ENCODE assay signal across 9 mouse cellular contexts in genomic region chr7:141265411-141265738, GRCm38 (mm10). TPM values are rescaled to one million over a fixed set of nuclear protein-coding genes. Genes with fewer than 3 reads are reported as not detected.
DNase-seq lines count a peak whose midpoint lies in the region; ATAC-seq and TF ChIP-seq lines count a peak whose summit lies in the region.
"Had no signal": no experiment of that assay in that cellular context is flagged by ENCODE, and none has a peak within 500 bp of the region (broad histone marks: within the 10 kb centered on the region; RNA-seq: fewer than 3 reads in every experiment).

No protein-coding gene starts in this region.

- ATAC-seq in forebrain, embryonic 12.5 days (ENCODE audit: low FRiP score), result peak; percentile 13; the same call in 1 of the 2 replicates
- no peak for ATAC-seq in forebrain, embryonic 15.5 days (replicated peaks)
- ATAC-seq in midbrain, embryonic 11.5 days (ENCODE audit: low FRiP score), result peak; percentile 22; the same call in 1 of the 2 replicates
- peak; percentile 12; the same call in 1 of the 2 replicates for ATAC-seq in intestine, postnatal 0 days
- ATAC-seq in stomach, embryonic 14.5 days (ENCODE audit: insufficient number of reproducible peaks, insufficient read depth, low FRiP score, low read depth), result no peak

- intact Hi-C loops in gastrocnemius, postnatal 36 days (cut with DNase I), result loop anchor here (1.0 kb wide), 1 partner anchor 99 kb away; no protein-coding TSS in a partner anchor

- peaks cover 15% of the 10 kb centered on the region for H3K4me1 ChIP-seq in forebrain, embryonic 12.5 days
- H3K4me1 ChIP-seq in forebrain, embryonic 15.5 days, result peaks cover 5% of the 10 kb centered on the region
- H3K4me1 ChIP-seq in midbrain, embryonic 11.5 days (ENCODE audit: control insufficient read depth, insufficient read depth, low read length), result peaks cover 5% of the 10 kb centered on the region
- H3K4me1 ChIP-seq in midbrain, embryonic 10.5 days, result peaks cover 19% of the 10 kb centered on the region
- peaks cover 3% of the 10 kb centered on the region; the same call in 1 of the 2 replicates for H3K4me1 ChIP-seq in intestine, postnatal 0 days (replicated peaks; ENCODE audit: control insufficient read depth, insufficient read depth, low read length)
- H3K4me1 ChIP-seq in stomach, embryonic 14.5 days (ENCODE audit: control insufficient read depth, insufficient read depth, low read length), result 0 out of 2 replicates have a peak, but pooled peaks cover 2% of the 10 kb centered on the region

- no peak overlapping the region for H3K27ac ChIP-seq in forebrain, embryonic 12.5 days
- no peak overlapping the region for H3K27ac ChIP-seq in forebrain, embryonic 15.5 days (replicated peaks)
- H3K27ac ChIP-seq in midbrain, embryonic 11.5 days (ENCODE audit: low read depth, low read length), result no peak overlapping the region
- H3K27ac ChIP-seq in midbrain, embryonic 10.5 days (replicated peaks), result no peak overlapping the region
- H3K27ac ChIP-seq in intestine, postnatal 0 days (ENCODE audit: low read depth, low read length), result peak overlapping the region; percentile 68
- no peak overlapping the region for H3K27ac ChIP-seq in stomach, embryonic 14.5 days (ENCODE audit: low read length)

- DNase-seq in midbrain, embryonic 11.5 days (ENCODE audit: low spot score, missing footprints), result no peak
- no peak for DNase-seq in midbrain, embryonic 10.5 days (ENCODE audit: low spot score)
- no peak for DNase-seq in frontal cortex, postnatal 14 days (ENCODE audit: low spot score in 2 of 2)
- no peak for DNase-seq in gastrocnemius, postnatal 36 days

- H3K27me3 ChIP-seq in forebrain, embryonic 12.5 days, result peaks cover 11% of the 10 kb centered on the region; the same call in 1 of the 2 replicates
- H3K27me3 ChIP-seq in forebrain, embryonic 15.5 days, result no peaks in the 10 kb centered on the region
- H3K27me3 ChIP-seq in midbrain, embryonic 11.5 days (ENCODE audit: control insufficient read depth, insufficient read depth, low read length), result no peaks in the 10 kb centered on the region
- no peaks in the 10 kb centered on the region for H3K27me3 ChIP-seq in midbrain, embryonic 10.5 days (ENCODE audit: low read depth, poor library complexity, severe bottlenecking)
- H3K27me3 ChIP-seq in intestine, postnatal 0 days (replicated peaks; ENCODE audit: control insufficient read depth, insufficient read depth, low read length), result no peaks in the 10 kb centered on the region
- no peaks in the 10 kb centered on the region for H3K27me3 ChIP-seq in stomach, embryonic 14.5 days (ENCODE audit: control insufficient read depth, insufficient read depth, low read length)

- no peak overlapping the region for H3K9ac ChIP-seq in forebrain, embryonic 12.5 days
- H3K9ac ChIP-seq in forebrain, embryonic 15.5 days (replicated peaks), result no peak overlapping the region
- no peak overlapping the region for H3K9ac ChIP-seq in midbrain, embryonic 11.5 days (ENCODE audit: low read length)
- H3K9ac ChIP-seq in intestine, postnatal 0 days (ENCODE audit: low read depth, low read length), result peak overlapping the region; percentile 26; the same call in 1 of the 2 replicates
- H3K9ac ChIP-seq in stomach, embryonic 14.5 days (replicated peaks; ENCODE audit: low read depth, low read length), result no peak overlapping the region

- peaks cover 42% of the 10 kb centered on the region for H3K36me3 ChIP-seq in forebrain, embryonic 12.5 days (replicated peaks)
- H3K36me3 ChIP-seq in forebrain, embryonic 15.5 days, result peaks cover 38% of the 10 kb centered on the region
- H3K36me3 ChIP-seq in midbrain, embryonic 11.5 days (ENCODE audit: control insufficient read depth, insufficient read depth, low read length), result peaks cover 25% of the 10 kb centered on the region
- peaks cover 44% of the 10 kb centered on the region for H3K36me3 ChIP-seq in midbrain, embryonic 10.5 days
- peaks cover 55% of the 10 kb centered on the region for H3K36me3 ChIP-seq in intestine, postnatal 0 days (ENCODE audit: control insufficient read depth, insufficient read depth)
- peaks cover 35% of the 10 kb centered on the region for H3K36me3 ChIP-seq in stomach, embryonic 14.5 days (ENCODE audit: control insufficient read depth, insufficient read depth, low read length)

- no peaks in the 10 kb centered on the region for H3K9me3 ChIP-seq in forebrain, embryonic 12.5 days
- no peaks in the 10 kb centered on the region for H3K9me3 ChIP-seq in forebrain, embryonic 15.5 days
- H3K9me3 ChIP-seq in midbrain, embryonic 11.5 days (ENCODE audit: control insufficient read depth, low read length), result no peaks in the 10 kb centered on the region
- H3K9me3 ChIP-seq in midbrain, embryonic 10.5 days (replicated peaks), result no peaks in the 10 kb centered on the region
- no peaks in the 10 kb centered on the region for H3K9me3 ChIP-seq in intestine, postnatal 0 days (ENCODE audit: control insufficient read depth)
- no peaks in the 10 kb centered on the region for H3K9me3 ChIP-seq in stomach, embryonic 14.5 days (ENCODE audit: control insufficient read depth, low read depth, low read length)

- no peak overlapping the region for H3K4me3 ChIP-seq in forebrain, embryonic 12.5 days (replicated peaks)
- H3K4me3 ChIP-seq in forebrain, embryonic 15.5 days, result no peak overlapping the region
- no peak overlapping the region for H3K4me3 ChIP-seq in midbrain, embryonic 11.5 days (ENCODE audit: low read depth, low read length)
- H3K4me3 ChIP-seq in midbrain, embryonic 10.5 days, result no peak overlapping the region; the same call in 1 of the 2 replicates
- peak overlapping the region; percentile 70 for H3K4me3 ChIP-seq in intestine, postnatal 0 days (ENCODE audit: low read depth, low read length)
- H3K4me3 ChIP-seq in stomach, embryonic 14.5 days (ENCODE audit: low read depth, low read length), result peak overlapping the region; percentile 53; the same call in 1 of the 2 replicates

- 43% methylated on average over 11 of the region's 11 CpGs for WGBS in forebrain, embryonic 12.5 days
- 36% methylated on average over 11 of the region's 11 CpGs for WGBS in forebrain, embryonic 15.5 days
- WGBS in midbrain, embryonic 11.5 days, result 39% methylated on average over 11 of the region's 11 CpGs
- WGBS in midbrain, embryonic 10.5 days, result 38% methylated on average over 11 of the region's 11 CpGs
- 40% methylated on average over 11 of the region's 11 CpGs for WGBS in intestine, postnatal 0 days
- WGBS in stomach, embryonic 14.5 days, result 41% methylated on average over 11 of the region's 11 CpGs

- no peak for TF ChIP-seq CTCF in intestine, postnatal 0 days (IDR thresholded peaks at IDR 0.05; ENCODE audit: low read depth)

- no peak overlapping the region for H3K4me2 ChIP-seq in forebrain, embryonic 12.5 days
- H3K4me2 ChIP-seq in forebrain, embryonic 15.5 days (replicated peaks), result no peak overlapping the region
- no peak overlapping the region for H3K4me2 ChIP-seq in midbrain, embryonic 11.5 days
- peak overlapping the region; percentile 80 for H3K4me2 ChIP-seq in intestine, postnatal 0 days (replicated peaks; ENCODE audit: low read depth)
- peak overlapping the region; percentile 78 for H3K4me2 ChIP-seq in stomach, embryonic 14.5 days (replicated peaks; ENCODE audit: low read depth, low read length)

RNA-seq across cellular contexts. Expression of gene Irf7, which starts 0.9 kb away (rescaled TPM):
- 0.69 and 0.83 TPM in 2 replicates for polyA plus RNA-seq in forebrain, embryonic 12.5 days (2016; fragmentation: Nextera tagmentation; extraction: Ambion mirVana)
- 1.1 and 2.3 TPM in 2 replicates for polyA plus RNA-seq in forebrain, embryonic 15.5 days (2015; fragmentation: Nextera tagmentation; extraction: Ambion mirVana)
- 0.81 and 1.4 TPM in 2 replicates for polyA plus RNA-seq in midbrain, embryonic 11.5 days (2014; fragmentation: Nextera tagmentation; extraction: Ambion mirVana)
- 0.58 and 1.4 TPM in 2 replicates for polyA plus RNA-seq in midbrain, embryonic 10.5 days (2016; fragmentation: Nextera tagmentation; extraction: Ambion mirVana)
- 120 and 124 TPM in 2 replicates for polyA plus RNA-seq in intestine, postnatal 0 days (2015; fragmentation: Nextera tagmentation; extraction: Ambion mirVana)
- polyA plus RNA-seq in stomach, embryonic 14.5 days (2014; fragmentation: Nextera tagmentation; extraction: Ambion mirVana), result 1.4 and 1.6 TPM in 2 replicates
- total RNA-seq in gastrocnemius, postnatal 36 days (2021), result 1 to 10 TPM in 1 of 2 experiments, under 1 TPM in 1; 0.71 to 2.5 TPM

RNA-seq across cellular contexts. Expression of gene Cdhr5, which starts 11.2 kb away (rescaled TPM):
- polyA plus RNA-seq in forebrain, embryonic 12.5 days (2016; fragmentation: Nextera tagmentation; extraction: Ambion mirVana), result not detected in 2 replicates
- polyA plus RNA-seq in forebrain, embryonic 15.5 days (2015; fragmentation: Nextera tagmentation; extraction: Ambion mirVana), result not detected in 2 replicates
- not detected in 2 replicates for polyA plus RNA-seq in midbrain, embryonic 11.5 days (2014; fragmentation: Nextera tagmentation; extraction: Ambion mirVana)
- polyA plus RNA-seq in midbrain, embryonic 10.5 days (2016; fragmentation: Nextera tagmentation; extraction: Ambion mirVana), result not detected in 2 replicates
- 914 and 971 TPM in 2 replicates for polyA plus RNA-seq in intestine, postnatal 0 days (2015; fragmentation: Nextera tagmentation; extraction: Ambion mirVana)
- polyA plus RNA-seq in stomach, embryonic 14.5 days (2014; fragmentation: Nextera tagmentation; extraction: Ambion mirVana), result 1.6 and 1.7 TPM in 2 replicates
- under 1 TPM in 1 of 2 experiments, not detected in 1; 0.12 TPM for total RNA-seq in gastrocnemius, postnatal 36 days (2021)
- total RNA-seq: left cerebral cortex, postnatal 25 days had no signal

RNA-seq across cellular contexts. Expression of gene Sct, which starts 13.6 kb away (rescaled TPM):
- 0.70 TPM in 1 of 2 replicates, not detected in the other for polyA plus RNA-seq in forebrain, embryonic 12.5 days (2016; fragmentation: Nextera tagmentation; extraction: Ambion mirVana)
- 1.4 TPM in 2 replicates for polyA plus RNA-seq in forebrain, embryonic 15.5 days (2015; fragmentation: Nextera tagmentation; extraction: Ambion mirVana)
- polyA plus RNA-seq in midbrain, embryonic 11.5 days (2014; fragmentation: Nextera tagmentation; extraction: Ambion mirVana), result 1.1 TPM in 2 replicates
- polyA plus RNA-seq in midbrain, embryonic 10.5 days (2016; fragmentation: Nextera tagmentation; extraction: Ambion mirVana), result 0.79 and 2.4 TPM in 2 replicates
- polyA plus RNA-seq in intestine, postnatal 0 days (2015; fragmentation: Nextera tagmentation; extraction: Ambion mirVana), result 348 and 368 TPM in 2 replicates
- 9.1 and 10.5 TPM in 2 replicates for polyA plus RNA-seq in stomach, embryonic 14.5 days (2014; fragmentation: Nextera tagmentation; extraction: Ambion mirVana)
- total RNA-seq in gastrocnemius, postnatal 36 days (2021), result not detected
- total RNA-seq: left cerebral cortex, postnatal 25 days had no signal

RNA-seq across cellular contexts. Expression of gene Drd4, which starts 26.4 kb away (rescaled TPM):
- 0.38 and 0.60 TPM in 2 replicates for polyA plus RNA-seq in forebrain, embryonic 12.5 days (2016; fragmentation: Nextera tagmentation; extraction: Ambion mirVana)
- 0.64 and 0.78 TPM in 2 replicates for polyA plus RNA-seq in forebrain, embryonic 15.5 days (2015; fragmentation: Nextera tagmentation; extraction: Ambion mirVana)
- polyA plus RNA-seq in midbrain, embryonic 11.5 days (2014; fragmentation: Nextera tagmentation; extraction: Ambion mirVana), result 0.14 and 0.17 TPM in 2 replicates
- 0.32 and 0.62 TPM in 2 replicates for polyA plus RNA-seq in midbrain, embryonic 10.5 days (2016; fragmentation: Nextera tagmentation; extraction: Ambion mirVana)
- 0.33 and 0.38 TPM in 2 replicates for polyA plus RNA-seq in intestine, postnatal 0 days (2015; fragmentation: Nextera tagmentation; extraction: Ambion mirVana)
- 0.20 and 0.35 TPM in 2 replicates for polyA plus RNA-seq in stomach, embryonic 14.5 days (2014; fragmentation: Nextera tagmentation; extraction: Ambion mirVana)
- total RNA-seq in gastrocnemius, postnatal 36 days (2021), result not detected

RNA-seq across cellular contexts. Expression of gene Phrf1, which starts 36.8 kb away (rescaled TPM):
- polyA plus RNA-seq in forebrain, embryonic 12.5 days (2016; fragmentation: Nextera tagmentation; extraction: Ambion mirVana), result 106 and 107 TPM in 2 replicates
- 80.2 and 81.8 TPM in 2 replicates for polyA plus RNA-seq in forebrain, embryonic 15.5 days (2015; fragmentation: Nextera tagmentation; extraction: Ambion mirVana)
- 59.6 and 78.3 TPM in 2 replicates for polyA plus RNA-seq in midbrain, embryonic 11.5 days (2014; fragmentation: Nextera tagmentation; extraction: Ambion mirVana)
- 114 and 125 TPM in 2 replicates for polyA plus RNA-seq in midbrain, embryonic 10.5 days (2016; fragmentation: Nextera tagmentation; extraction: Ambion mirVana)
- polyA plus RNA-seq in intestine, postnatal 0 days (2015; fragmentation: Nextera tagmentation; extraction: Ambion mirVana), result 24.7 and 27.8 TPM in 2 replicates
- polyA plus RNA-seq in stomach, embryonic 14.5 days (2014; fragmentation: Nextera tagmentation; extraction: Ambion mirVana), result 69.0 and 72.1 TPM in 2 replicates
- 10 to 100 TPM; 19.2 to 20.6 TPM for total RNA-seq in gastrocnemius, postnatal 36 days (2021)

Comparison
In these comparisons a context has a peak if more than half of its experiments do, and no peak if none do; other contexts are left out.
1. ATAC-seq: peak in forebrain, embryonic 12.5 days (single experiment), midbrain, embryonic 11.5 days (single experiment) and intestine, postnatal 0 days (single experiment); none in forebrain, embryonic 15.5 days (single experiment) and stomach, embryonic 14.5 days (single experiment).
2. H3K4me2 ChIP-seq: peak in intestine, postnatal 0 days (single experiment) and stomach, embryonic 14.5 days (single experiment); none in forebrain, embryonic 12.5 days (single experiment), forebrain, embryonic 15.5 days (single experiment) and midbrain, embryonic 11.5 days (single experiment).
3. H3K4me3 ChIP-seq: peak in intestine, postnatal 0 days (single experiment) and stomach, embryonic 14.5 days (single experiment); none in forebrain, embryonic 12.5 days (single experiment), forebrain, embryonic 15.5 days (single experiment), midbrain, embryonic 11.5 days (single experiment) and midbrain, embryonic 10.5 days (single experiment).
4. RNA of gene Irf7, which starts 0.9 kb away (polyA plus RNA-seq): 120 to 124 TPM in intestine, postnatal 0 days; 1.4 to 1.6 TPM in stomach, embryonic 14.5 days, 0.81 to 1.4 TPM in midbrain, embryonic 11.5 days, 1.1 to 2.3 TPM in forebrain, embryonic 15.5 days, 0.69 to 0.83 TPM in forebrain, embryonic 12.5 days and 0.58 to 1.4 TPM in midbrain, embryonic 10.5 days; every median in the first group is over 10 times any median in the second.
5. RNA of gene Cdhr5, which starts 11.2 kb away (polyA plus RNA-seq): 914 to 971 TPM in intestine, postnatal 0 days; 1.6 to 1.7 TPM in stomach, embryonic 14.5 days, not detected in forebrain, embryonic 12.5 days, not detected in forebrain, embryonic 15.5 days, not detected in midbrain, embryonic 11.5 days and not detected in midbrain, embryonic 10.5 days; every median in the first group is over 100 times any median in the second.
6. RNA of gene Sct, which starts 13.6 kb away (polyA plus RNA-seq): 348 to 368 TPM in intestine, postnatal 0 days; 9.1 to 10.5 TPM in stomach, embryonic 14.5 days, 0.79 to 2.4 TPM in midbrain, embryonic 10.5 days, 1.4 TPM in forebrain, embryonic 15.5 days, 1.1 TPM in midbrain, embryonic 11.5 days and 0.70 TPM in forebrain, embryonic 12.5 days; every median in the first group is over 10 times any median in the second.